Mouse (Mus musculus) hindbrain, postnatal 0 days (tissue): ENCODE data around the gene Gmppb. TPM values are rescaled to one million over a fixed set of nuclear protein-coding genes. Genes with fewer than 3 reads are reported as not detected.
"Not testable (repeated sequence)": the region's sequence is repeated elsewhere in the genome, so short reads cannot be mapped to it uniquely, and the experiment has no call there.

Experiments used
- ATAC-seq: fragments of 200-750 bp; cut with Nextera tagmentation; 2 replicates; pipeline ENCODE4 v1.8.0; 2017; ENCODE audit warnings: mild to moderate bottlenecking, moderate TSS enrichment, moderate library complexity
- DNase-seq: peaks from one replicate; pipeline ENCODE4 v3.0.0-alpha.2; 2015; ENCODE audit warnings: low spot score
- H3K27ac ChIP-seq: fragments of 300-500 bp; sonication (generic); 2 replicates; pipeline ENCODE4 v1.5.1; 2014; ENCODE audit warnings: mild to moderate bottlenecking
- H3K27me3 ChIP-seq: fragments of 300-500 bp; sonication (generic); 2 replicates; pipeline ENCODE4 v1.6.1; 2014; ENCODE audit warnings: low read length, mixed read lengths; ENCODE audit not compliant: insufficient read depth
- H3K36me3 ChIP-seq: fragments of 300-500 bp; sonication (generic); 2 replicates; pipeline ENCODE4 v1.6.1; 2014; ENCODE audit warnings: low read length, mixed read lengths; ENCODE audit not compliant: insufficient read depth
- H3K4me1 ChIP-seq: fragments of 300-500 bp; sonication (generic); 2 replicates; pipeline ENCODE4 v1.6.1; 2014; ENCODE audit warnings: antibody characterized with exemption, low read length, mixed read lengths; ENCODE audit not compliant: insufficient read depth
- H3K4me2 ChIP-seq: fragments of 300-500 bp; sonication (generic); 2 replicates; pipeline ENCODE4 v1.6.1; 2014; ENCODE audit warnings: low read depth, mild to moderate bottlenecking, low read length, moderate library complexity, mixed read lengths
- H3K4me3 ChIP-seq: fragments of 300-500 bp; sonication (generic); 2 replicates; pipeline ENCODE4 v1.5.1; 2014; ENCODE audit warnings: low read length
- H3K9ac ChIP-seq: fragments of 300-500 bp; sonication (generic); replicated peaks from 2 replicates; pipeline ENCODE4 v1.6.1; 2014; ENCODE audit warnings: mild to moderate bottlenecking, low read length, moderate library complexity, mixed read lengths
- H3K9me3 ChIP-seq: fragments of 300-500 bp; sonication (generic); 2 replicates; pipeline ENCODE4 v1.6.1; 2016; ENCODE audit warnings: low read length, mixed read lengths
- CTCF ChIP-seq: IDR thresholded peaks from 2 replicates; pipeline ENCODE4 v1.5.1; 2016; ENCODE audit warnings: antibody characterized with exemption, control low read depth, low read depth
- WGBS: fragments of 180-500 bp; shearing (Covaris S2); extraction: QIAGEN DNeasy Blood & Tissue Kit; methylation state at CpG from one replicate; pipeline ENCODE4 v1.1.7; 2014; 5-methylcytosine and 5-hydroxymethylcytosine counted together
- polyA plus RNA-seq: library from polyadenylated mRNA; unstranded; fragments of >200 nt; fragmentation: Nextera tagmentation; extraction: Ambion mirVana; gene quantifications from 2 replicates; pipeline ENCODE4 v1.2.1, GENCODE M21; 2015
- total RNA-seq: library from RNA; depleted of rRNA; stranded (reverse); fragments of >200 nt; gene quantifications from 2 replicates; pipeline ENCODE4 v1.2.3, GENCODE M21; 2014

The Gmppb gene
- total and polyA plus RNA-seq, 2 experiments from 2014 or later = 13.0 to 17.1 TPM

GRCm38 (mm10) chr9:108013577-108013976 lies 35.5 kb upstream of the Gmppb start:
- H3K27ac ChIP-seq, DNase-seq, H3K9ac ChIP-seq, H3K4me1 ChIP-seq, H3K9me3 ChIP-seq, H3K4me3 ChIP-seq, H3K36me3 ChIP-seq, H3K27me3 ChIP-seq, H3K4me2 ChIP-seq, ATAC-seq: not testable (repeated sequence)
- TF ChIP-seq CTCF = peak; percentile 18
- WGBS = 98% methylated on average over 2 of the region's 2 CpGs

- no peaks in the 10 kb centered on the region for H3K4me1 ChIP-seq
- H3K9ac ChIP-seq = no peak overlapping the region
- TF ChIP-seq CTCF = no peak
- DNase-seq = no peak
- ATAC-seq = no peak
- no peaks in the 10 kb centered on the region for H3K9me3 ChIP-seq
- no peak overlapping the region for H3K4me2 ChIP-seq
- WGBS = 78% methylated on average over 3 of the region's 3 CpGs
- no peak overlapping the region for H3K27ac ChIP-seq
- H3K27me3 ChIP-seq = no peaks in the 10 kb centered on the region
- H3K36me3 ChIP-seq = no peaks in the 10 kb centered on the region
- no peak overlapping the region for H3K4me3 ChIP-seq
Measured at GRCm38 (mm10) chr9:108017127-108017526, 31.9 kb upstream of the Gmppb start.

GRCm38 (mm10) chr9:108020741-108021140 lies 28.3 kb upstream of the Gmppb start:
- H3K4me1 ChIP-seq = no peaks in the 10 kb centered on the region
- H3K9me3 ChIP-seq = no peaks in the 10 kb centered on the region
- 88% methylated on average over 1 of the region's 1 CpGs for WGBS
- ATAC-seq (no peak), DNase-seq (no peak)
- no peak overlapping the region for H3K4me2 ChIP-seq
- H3K4me3 ChIP-seq = no peak overlapping the region
- no peak overlapping the region for H3K9ac ChIP-seq
- no peak overlapping the region for H3K27ac ChIP-seq
- peaks cover 10% of the 10 kb centered on the region for H3K36me3 ChIP-seq
- no peaks in the 10 kb centered on the region for H3K27me3 ChIP-seq
- TF ChIP-seq CTCF = no peak

- no peak for DNase-seq
- ATAC-seq = no peak
- H3K9me3 ChIP-seq = no peaks in the 10 kb centered on the region
Measured at GRCm38 (mm10) chr9:108023216-108023615, 25.8 kb upstream of the Gmppb start.

GRCm38 (mm10) chr9:108026584-108026983 lies 22.5 kb upstream of the Gmppb start:
- DNase-seq = no peak
- Histone ChIP-seq H3K4me1 (no peaks in the 10 kb centered on the region), H3K36me3 (peaks cover 14% of the 10 kb centered on the region), H3K9ac (no peak overlapping the region), H3K27ac (no peak overlapping the region), H3K9me3 (no peaks in the 10 kb centered on the region), H3K4me3 (no peak overlapping the region), H3K27me3 (no peaks in the 10 kb centered on the region), H3K4me2 (no peak overlapping the region)
- ATAC-seq = no peak
- peak; percentile 31 for TF ChIP-seq CTCF
- WGBS = 92% methylated on average over 3 of the region's 3 CpGs

More at GRCm38 (mm10) chr9:108023216-108023615, 25.8 kb upstream of the Gmppb start:
- Histone ChIP-seq H3K9ac (no peak overlapping the region), H3K27me3 (no peaks in the 10 kb centered on the region), H3K36me3 (peaks cover 14% of the 10 kb centered on the region), H3K4me2 (no peak overlapping the region), H3K27ac (no peak overlapping the region), H3K4me3 (no peak overlapping the region), H3K4me1 (no peaks in the 10 kb centered on the region)
- WGBS = 88% methylated on average over 3 of the region's 3 CpGs
- no peak for TF ChIP-seq CTCF

GRCm38 (mm10) chr9:108027867-108028266 lies 21.2 kb upstream of the Gmppb start:
- TF ChIP-seq CTCF = 0 out of 2 replicates have a peak, but pooled peaks have one; percentile 3
- WGBS = 97% methylated on average over 3 of the region's 3 CpGs
- Histone ChIP-seq H3K4me1 (no peaks in the 10 kb centered on the region), H3K4me3 (no peak overlapping the region), H3K36me3 (peaks cover 19% of the 10 kb centered on the region), H3K9me3 (no peaks in the 10 kb centered on the region), H3K4me2 (no peak overlapping the region), H3K27me3 (no peaks in the 10 kb centered on the region), H3K27ac (no peak overlapping the region), H3K9ac (no peak overlapping the region)
- DNase-seq (no peak), ATAC-seq (no peak)

GRCm38 (mm10) chr9:108032126-108032525 lies 16.9 kb upstream of the Gmppb start:
- Histone ChIP-seq H3K36me3 (peaks cover 7% of the 10 kb centered on the region; the same call in 1 of the 2 replicates), H3K9me3 (no peaks in the 10 kb centered on the region), H3K27ac (no peak overlapping the region), H3K4me2 (no peak overlapping the region), H3K4me1 (no peaks in the 10 kb centered on the region), H3K4me3 (no peak overlapping the region), H3K9ac (no peak overlapping the region), H3K27me3 (no peaks in the 10 kb centered on the region)
- no peak for TF ChIP-seq CTCF
- 95% methylated on average over 5 of the region's 5 CpGs for WGBS
- no peak for DNase-seq
- ATAC-seq = no peak
